9 mouse cellular contexts compared by ENCODE assay signal in genomic region chr7:45714630-45715089, GRCm38 (mm10). TPM values are rescaled to one million over a fixed set of nuclear protein-coding genes. Genes with fewer than 3 reads are reported as not detected.
DNase-seq lines count a peak whose midpoint lies in the region; ATAC-seq lines count a peak whose summit lies in the region.
"Had no signal": no experiment of that assay in that cellular context is flagged by ENCODE, and none has a peak within 500 bp of the region (broad histone marks: within the 10 kb centered on the region; RNA-seq: fewer than 3 reads in every experiment).

No protein-coding gene starts in this region.

- peak overlapping the region; percentile 32 for H3K27ac ChIP-seq in embryonic facial prominence, embryonic 12.5 days
- peak overlapping the region; percentile 86 for H3K27ac ChIP-seq in kidney, embryonic 15.5 days
- H3K27ac ChIP-seq in midbrain, embryonic 11.5 days (ENCODE audit: low read depth, low read length): no peak overlapping the region

- peak overlapping the region; percentile 95 for H3K4me2 ChIP-seq in embryonic facial prominence, embryonic 12.5 days (replicated peaks)
- peak overlapping the region; percentile 87 for H3K4me2 ChIP-seq in kidney, embryonic 15.5 days
- H3K4me2 ChIP-seq in midbrain, embryonic 11.5 days: peak overlapping the region; percentile 93

- DNase-seq in kidney, adult 9 months: peak; percentile 79
- no peak for DNase-seq in kidney, postnatal 10 days
- no peak for DNase-seq in midbrain, embryonic 11.5 days (ENCODE audit: low spot score, missing footprints)
- no peak for DNase-seq in frontal cortex, postnatal 25 days (ENCODE audit: low spot score in 2 of 2)
- no peak for DNase-seq in cerebellum, postnatal 4 days (ENCODE audit: low spot score in 2 of 2)
- no peak for DNase-seq in ovary, postnatal 14 days (ENCODE audit: low spot score)

- ATAC-seq in embryonic facial prominence, embryonic 12.5 days (ENCODE audit: insufficient number of reproducible peaks, insufficient read depth, low FRiP score, low TSS enrichment): peak; percentile 30
- peak; percentile 41 for ATAC-seq in kidney, embryonic 15.5 days (replicated peaks; ENCODE audit: low FRiP score)
- peak; percentile 53 for ATAC-seq in midbrain, embryonic 11.5 days (ENCODE audit: low FRiP score)

- 10% methylated on average over 14 of the region's 14 CpGs for WGBS in embryonic facial prominence, embryonic 12.5 days
- 9% methylated on average over 14 of the region's 14 CpGs for WGBS in kidney, embryonic 15.5 days
- 11% methylated on average over 14 of the region's 14 CpGs for WGBS in midbrain, embryonic 11.5 days

- H3K4me3 ChIP-seq in embryonic facial prominence, embryonic 12.5 days: peak overlapping the region; percentile 69
- H3K4me3 ChIP-seq in kidney, embryonic 15.5 days (replicated peaks): peak overlapping the region; percentile 75
- H3K4me3 ChIP-seq in midbrain, embryonic 11.5 days (ENCODE audit: low read depth, low read length): peak overlapping the region; percentile 69

- H3K4me1 ChIP-seq in embryonic facial prominence, embryonic 12.5 days: peaks cover 40% of the 10 kb centered on the region
- H3K4me1 ChIP-seq in kidney, embryonic 15.5 days: peaks cover 43% of the 10 kb centered on the region
- peaks cover 41% of the 10 kb centered on the region for H3K4me1 ChIP-seq in midbrain, embryonic 11.5 days (ENCODE audit: control insufficient read depth, insufficient read depth, low read length)

- no peaks in the 10 kb centered on the region for H3K27me3 ChIP-seq in embryonic facial prominence, embryonic 12.5 days
- H3K27me3 ChIP-seq in kidney, embryonic 15.5 days: no peaks in the 10 kb centered on the region
- H3K27me3 ChIP-seq in midbrain, embryonic 11.5 days (ENCODE audit: control insufficient read depth, insufficient read depth, low read length): no peaks in the 10 kb centered on the region

- H3K36me3 ChIP-seq in embryonic facial prominence, embryonic 12.5 days: peaks cover 49% of the 10 kb centered on the region
- H3K36me3 ChIP-seq in kidney, embryonic 15.5 days: peaks cover 49% of the 10 kb centered on the region
- H3K36me3 ChIP-seq in midbrain, embryonic 11.5 days (ENCODE audit: control insufficient read depth, insufficient read depth, low read length): peaks cover 29% of the 10 kb centered on the region

- H3K9me3 ChIP-seq in embryonic facial prominence, embryonic 12.5 days: no peaks in the 10 kb centered on the region
- H3K9me3 ChIP-seq in kidney, embryonic 15.5 days (replicated peaks): no peaks in the 10 kb centered on the region
- H3K9me3 ChIP-seq in midbrain, embryonic 11.5 days (ENCODE audit: control insufficient read depth, low read length): no peaks in the 10 kb centered on the region

- H3K9ac ChIP-seq in embryonic facial prominence, embryonic 12.5 days: peak overlapping the region; percentile 71
- peak overlapping the region; percentile 77 for H3K9ac ChIP-seq in kidney, embryonic 15.5 days
- peak overlapping the region; percentile 74 for H3K9ac ChIP-seq in midbrain, embryonic 11.5 days (ENCODE audit: low read length)

RNA-seq across cellular contexts. Expression of gene Rpl18, which starts 0.6 kb away (rescaled TPM):
- 926 and 973 TPM in 2 replicates for polyA plus RNA-seq in embryonic facial prominence, embryonic 12.5 days (2016; fragmentation: Nextera tagmentation; extraction: Ambion mirVana)
- polyA plus RNA-seq in kidney, embryonic 15.5 days (2015; fragmentation: Nextera tagmentation; extraction: Ambion mirVana): 1,132 and 1,166 TPM in 2 replicates
- polyA plus RNA-seq in midbrain, embryonic 11.5 days (2014; fragmentation: Nextera tagmentation; extraction: Ambion mirVana): 878 and 933 TPM in 2 replicates

RNA-seq across cellular contexts. Expression of gene Sphk2, which starts 3.1 kb away (rescaled TPM):
- polyA plus RNA-seq in embryonic facial prominence, embryonic 12.5 days (2016; fragmentation: Nextera tagmentation; extraction: Ambion mirVana): 34.7 and 35.3 TPM in 2 replicates
- 28.1 and 33.7 TPM in 2 replicates for polyA plus RNA-seq in kidney, embryonic 15.5 days (2015; fragmentation: Nextera tagmentation; extraction: Ambion mirVana)
- 11.8 and 14.9 TPM in 2 replicates for polyA plus RNA-seq in midbrain, embryonic 11.5 days (2014; fragmentation: Nextera tagmentation; extraction: Ambion mirVana)

RNA-seq across cellular contexts. Expression of gene Fam83e, which starts 6.4 kb away (rescaled TPM):
- 1.3 TPM in 2 replicates for polyA plus RNA-seq in embryonic facial prominence, embryonic 12.5 days (2016; fragmentation: Nextera tagmentation; extraction: Ambion mirVana)
- 1.4 and 2.5 TPM in 2 replicates for polyA plus RNA-seq in kidney, embryonic 15.5 days (2015; fragmentation: Nextera tagmentation; extraction: Ambion mirVana)
- polyA plus RNA-seq in midbrain, embryonic 11.5 days (2014; fragmentation: Nextera tagmentation; extraction: Ambion mirVana): 0.57 and 1.4 TPM in 2 replicates

RNA-seq across cellular contexts. Expression of gene Dbp, which starts 9.8 kb away (rescaled TPM):
- polyA plus RNA-seq in embryonic facial prominence, embryonic 12.5 days (2016; fragmentation: Nextera tagmentation; extraction: Ambion mirVana): 6.9 and 11.5 TPM in 2 replicates
- polyA plus RNA-seq in kidney, embryonic 15.5 days (2015; fragmentation: Nextera tagmentation; extraction: Ambion mirVana): 3.7 and 4.7 TPM in 2 replicates
- 2.2 and 3.5 TPM in 2 replicates for polyA plus RNA-seq in midbrain, embryonic 11.5 days (2014; fragmentation: Nextera tagmentation; extraction: Ambion mirVana)

RNA-seq across cellular contexts. Expression of gene Spaca4, which starts 11.0 kb away (rescaled TPM):
- polyA plus RNA-seq in embryonic facial prominence, embryonic 12.5 days (2016; fragmentation: Nextera tagmentation; extraction: Ambion mirVana): not detected in 2 replicates
- polyA plus RNA-seq in kidney, embryonic 15.5 days (2015; fragmentation: Nextera tagmentation; extraction: Ambion mirVana): not detected in 2 replicates
- not detected in 2 replicates for polyA plus RNA-seq in midbrain, embryonic 11.5 days (2014; fragmentation: Nextera tagmentation; extraction: Ambion mirVana)
- polyA plus RNA-seq: brain, embryonic 14.5 days had no signal
